Mouse (Mus musculus): ENCODE data around the gene Ttll1. TPM values are rescaled to one million over a fixed set of nuclear protein-coding genes. Genes with fewer than 3 reads are reported as not detected.

The Ttll1 gene
- polyA plus RNA-seq, 1 experiment from 2014 or later: 26.0 TPM

GRCm38 (mm10) chr15:83435324-83436090 is 75.2 kb downstream of the Ttll1 start:
- Histone ChIP-seq H3K9me3 (no peaks in the 10 kb centered on the region), H3K4me2 (no peak overlapping the region), H3K9ac (replicated peaks) (no peak overlapping the region), H3K4me3 (replicated peaks) (no peak overlapping the region), H3K4me1 (replicated peaks) (peaks cover 35% of the 10 kb centered on the region), H3K27ac (no peak overlapping the region), H3K36me3 (no peaks in the 10 kb centered on the region), H3K27me3 (no peaks in the 10 kb centered on the region)
- ATAC-seq (ENCODE audit: insufficient number of reproducible peaks, insufficient read depth, low FRiP score, low TSS enrichment, low read depth): no peak
- 75% methylated on average over 8 of the region's 8 CpGs for WGBS

GRCm38 (mm10) chr15:83434692-83435091 is 76.0 kb downstream of the Ttll1 start:
- H3K9me3 ChIP-seq: no peaks in the 10 kb centered on the region
- no peaks in the 10 kb centered on the region for H3K36me3 ChIP-seq
- no peak overlapping the region for H3K4me2 ChIP-seq
- H3K27ac ChIP-seq: no peak overlapping the region
- no peak overlapping the region for H3K4me3 ChIP-seq (replicated peaks)
- H3K27me3 ChIP-seq: no peaks in the 10 kb centered on the region
- WGBS: 73% methylated on average over 4 of the region's 4 CpGs
- H3K9ac ChIP-seq (replicated peaks): no peak overlapping the region
- ATAC-seq (ENCODE audit: insufficient number of reproducible peaks, insufficient read depth, low FRiP score, low TSS enrichment, low read depth): no peak
- H3K4me1 ChIP-seq (replicated peaks): peaks cover 35% of the 10 kb centered on the region

Small RNA genes within 50 kb of the gene (microRNA-seq; reads per million reads assigned to microRNA genes)
- gene Gm24575: not detected

Other genes with a start within 250 kb of the Ttll1 start
- 40.3 and 42.5 TPM in 2 replicates for gene Arfgap3, start 160.6 kb downstream of the Ttll1 start, polyA plus RNA-seq (2016; fragmentation: Nextera tagmentation; extraction: Ambion mirVana)
- gene Pacsin2, start 46.3 kb downstream of the Ttll1 start, polyA plus RNA-seq (2016; fragmentation: Nextera tagmentation; extraction: Ambion mirVana): 45.5 and 50.6 TPM in 2 replicates
- 2.8 and 3.3 TPM in 2 replicates for gene Bik, start 16.0 kb upstream of the Ttll1 start, polyA plus RNA-seq (2016; fragmentation: Nextera tagmentation; extraction: Ambion mirVana)
- 51.7 and 54.2 TPM in 2 replicates for gene Tspo, start 52.7 kb upstream of the Ttll1 start, polyA plus RNA-seq (2016; fragmentation: Nextera tagmentation; extraction: Ambion mirVana)
- gene Mcat, start 52.9 kb upstream of the Ttll1 start, polyA plus RNA-seq (2016; fragmentation: Nextera tagmentation; extraction: Ambion mirVana): 48.9 and 50.8 TPM in 2 replicates
- 44.7 and 46.0 TPM in 2 replicates for gene Ttll12, start 84.3 kb upstream of the Ttll1 start, polyA plus RNA-seq (2016; fragmentation: Nextera tagmentation; extraction: Ambion mirVana)
- gene Scube1, start 214.1 kb upstream of the Ttll1 start, polyA plus RNA-seq (2016; fragmentation: Nextera tagmentation; extraction: Ambion mirVana): 33.6 and 36.7 TPM in 2 replicates